Mouse (Mus musculus): ENCODE data around the gene Sh2b1. TPM values are rescaled to one million over a fixed set of nuclear protein-coding genes. Genes with fewer than 3 reads are reported as not detected.

Gene Sh2b1
- 38.1 and 44.6 TPM in 2 replicates for polyA plus RNA-seq (2014; fragmentation: Nextera tagmentation; extraction: Ambion mirVana)

GRCm38 (mm10) chr7:126474993-126475581, at the start of gene Sh2b1:
Gene Sh2b1 (minus strand): TSS chr7:126475424.
- peak within 1 kb of the TSS; percentile 92 for H3K4me3 ChIP-seq (ENCODE audit: low read depth, low read length)
- WGBS, result under 1% methylated on average over 53 of the region's 53 CpGs
- peaks cover 5% of the 10 kb centered on the region; the same call in 1 of the 2 replicates for H3K36me3 ChIP-seq (ENCODE audit: control insufficient read depth, insufficient read depth, low read length)
- H3K9me3 ChIP-seq (ENCODE audit: control insufficient read depth, low read length), result no peaks in the 10 kb centered on the region
- peaks cover 13% of the 10 kb centered on the region for H3K4me1 ChIP-seq (ENCODE audit: control insufficient read depth, insufficient read depth, low read length)
- DNase-seq (ENCODE audit: low spot score, missing footprints) (peak; percentile 99), ATAC-seq (ENCODE audit: low FRiP score) (peak; percentile 93)
- peak within 1 kb of the TSS; percentile 90 for H3K27ac ChIP-seq (ENCODE audit: low read depth, low read length)
- H3K4me2 ChIP-seq, result peak within 1 kb of the TSS; percentile 90
- no peaks in the 10 kb centered on the region for H3K27me3 ChIP-seq (ENCODE audit: control insufficient read depth, insufficient read depth, low read length)
- peak within 1 kb of the TSS; percentile 96 for H3K9ac ChIP-seq (ENCODE audit: low read length)

- no peaks in the 10 kb centered on the region for H3K27me3 ChIP-seq (ENCODE audit: control insufficient read depth, insufficient read depth, low read length)
- DNase-seq (ENCODE audit: low spot score, missing footprints), result no peak
- H3K4me1 ChIP-seq (ENCODE audit: control insufficient read depth, insufficient read depth, low read length), result no peaks in the 10 kb centered on the region
- H3K36me3 ChIP-seq (ENCODE audit: control insufficient read depth, insufficient read depth, low read length), result no peaks in the 10 kb centered on the region
- ATAC-seq (ENCODE audit: low FRiP score), result no peak
- H3K4me2 ChIP-seq, result no peak overlapping the region
- H3K27ac ChIP-seq (ENCODE audit: low read depth, low read length), result no peak overlapping the region
- no peak overlapping the region for H3K9ac ChIP-seq (ENCODE audit: low read length)
- H3K4me3 ChIP-seq (ENCODE audit: low read depth, low read length), result no peak overlapping the region
- no peaks in the 10 kb centered on the region for H3K9me3 ChIP-seq (ENCODE audit: control insufficient read depth, low read length)
- WGBS, result 88% methylated on average over 3 of the region's 3 CpGs
Observed at GRCm38 (mm10) chr7:126523316-126523715, 48.1 kb upstream of the Sh2b1 start.

- WGBS, result 78% methylated on average over 2 of the region's 2 CpGs
- Histone ChIP-seq H3K27ac (ENCODE audit: low read depth, low read length) (no peak overlapping the region), H3K9me3 (ENCODE audit: control insufficient read depth, low read length) (no peaks in the 10 kb centered on the region), H3K4me3 (ENCODE audit: low read depth, low read length) (no peak overlapping the region), H3K4me1 (ENCODE audit: control insufficient read depth, insufficient read depth, low read length) (no peaks in the 10 kb centered on the region), H3K9ac (ENCODE audit: low read length) (no peak overlapping the region), H3K27me3 (ENCODE audit: control insufficient read depth, insufficient read depth, low read length) (no peaks in the 10 kb centered on the region), H3K4me2 (no peak overlapping the region), H3K36me3 (ENCODE audit: control insufficient read depth, insufficient read depth, low read length) (no peaks in the 10 kb centered on the region)
- no peak for ATAC-seq (ENCODE audit: low FRiP score)
- DNase-seq (ENCODE audit: low spot score, missing footprints), result peak; percentile 6
Observed at GRCm38 (mm10) chr7:126519513-126519912, 44.3 kb upstream of the Sh2b1 start.

GRCm38 (mm10) chr7:126518261-126518941, 43.2 kb upstream of the Sh2b1 start:
- no peak overlapping the region for H3K4me2 ChIP-seq
- H3K4me3 ChIP-seq (ENCODE audit: low read depth, low read length), result no peak overlapping the region
- no peaks in the 10 kb centered on the region for H3K9me3 ChIP-seq (ENCODE audit: control insufficient read depth, low read length)
- whole genome bisulfite sequencing, result 74% methylated on average over 5 of the region's 5 CpGs
- DNase-seq (ENCODE audit: low spot score, missing footprints), result peak; percentile 53
- H3K9ac ChIP-seq (ENCODE audit: low read length), result no peak overlapping the region
- H3K27ac ChIP-seq (ENCODE audit: low read depth, low read length), result no peak overlapping the region
- H3K36me3 ChIP-seq (ENCODE audit: control insufficient read depth, insufficient read depth, low read length), result no peaks in the 10 kb centered on the region
- no peaks in the 10 kb centered on the region for H3K27me3 ChIP-seq (ENCODE audit: control insufficient read depth, insufficient read depth, low read length)
- no peaks in the 10 kb centered on the region for H3K4me1 ChIP-seq (ENCODE audit: control insufficient read depth, insufficient read depth, low read length)
- ATAC-seq (ENCODE audit: low FRiP score), result no peak

- Histone ChIP-seq H3K4me1 (ENCODE audit: control insufficient read depth, insufficient read depth, low read length) (no peaks in the 10 kb centered on the region; the same call in 1 of the 2 replicates), H3K9ac (ENCODE audit: low read length) (no peak overlapping the region), H3K27me3 (ENCODE audit: control insufficient read depth, insufficient read depth, low read length) (no peaks in the 10 kb centered on the region), H3K4me3 (ENCODE audit: low read depth, low read length) (no peak overlapping the region), H3K36me3 (ENCODE audit: control insufficient read depth, insufficient read depth, low read length) (no peaks in the 10 kb centered on the region), H3K9me3 (ENCODE audit: control insufficient read depth, low read length) (no peaks in the 10 kb centered on the region), H3K4me2 (no peak overlapping the region), H3K27ac (ENCODE audit: low read depth, low read length) (no peak overlapping the region)
- WGBS, result 82% methylated on average over 3 of the region's 3 CpGs
- DNase-seq (ENCODE audit: low spot score, missing footprints) (peak; percentile 8), ATAC-seq (ENCODE audit: low FRiP score) (no peak)
Observed at GRCm38 (mm10) chr7:126511287-126511686, 36.1 kb upstream of the Sh2b1 start.

- 86% methylated on average over 8 of the region's 8 CpGs for WGBS
Observed at GRCm38 (mm10) chr7:126507126-126507778, 32.0 kb upstream of the Sh2b1 start.

GRCm38 (mm10) chr7:126504913-126505312, 29.7 kb upstream of the Sh2b1 start:
- H3K9me3 ChIP-seq (ENCODE audit: control insufficient read depth, low read length), result no peaks in the 10 kb centered on the region
- peaks cover 11% of the 10 kb centered on the region for H3K36me3 ChIP-seq (ENCODE audit: control insufficient read depth, insufficient read depth, low read length)
- 94% methylated on average over 2 of the region's 2 CpGs for WGBS
- H3K4me2 ChIP-seq, result no peak overlapping the region
- H3K4me3 ChIP-seq (ENCODE audit: low read depth, low read length), result no peak overlapping the region
- no peaks in the 10 kb centered on the region for H3K27me3 ChIP-seq (ENCODE audit: control insufficient read depth, insufficient read depth, low read length)
- H3K9ac ChIP-seq (ENCODE audit: low read length), result no peak overlapping the region
- H3K27ac ChIP-seq (ENCODE audit: low read depth, low read length), result no peak overlapping the region
- peaks cover 7% of the 10 kb centered on the region; the same call in 1 of the 2 replicates for H3K4me1 ChIP-seq (ENCODE audit: control insufficient read depth, insufficient read depth, low read length)
- DNase-seq (ENCODE audit: low spot score, missing footprints) (peak; percentile 73), ATAC-seq (ENCODE audit: low FRiP score) (no peak)

More at GRCm38 (mm10) chr7:126507126-126507778, 32.0 kb upstream of the Sh2b1 start:
- Histone ChIP-seq H3K4me3 (ENCODE audit: low read depth, low read length) (no peak overlapping the region), H3K4me2 (no peak overlapping the region), H3K9me3 (ENCODE audit: control insufficient read depth, low read length) (no peaks in the 10 kb centered on the region), H3K36me3 (ENCODE audit: control insufficient read depth, insufficient read depth, low read length) (no peaks in the 10 kb centered on the region), H3K9ac (ENCODE audit: low read length) (no peak overlapping the region), H3K27ac (ENCODE audit: low read depth, low read length) (no peak overlapping the region), H3K27me3 (ENCODE audit: control insufficient read depth, insufficient read depth, low read length) (no peaks in the 10 kb centered on the region), H3K4me1 (ENCODE audit: control insufficient read depth, insufficient read depth, low read length) (peaks cover 3% of the 10 kb centered on the region; the same call in 1 of the 2 replicates)
- no peak for DNase-seq (ENCODE audit: low spot score, missing footprints)
- ATAC-seq (ENCODE audit: low FRiP score), result no peak

- Histone ChIP-seq H3K9ac (ENCODE audit: low read length) (peak within 1 kb of the TSS; percentile 100), H3K36me3 (ENCODE audit: control insufficient read depth, insufficient read depth, low read length) (peaks cover 25% of the 10 kb centered on the region), H3K27me3 (ENCODE audit: control insufficient read depth, insufficient read depth, low read length) (no peaks in the 10 kb centered on the region), H3K4me2 (peak within 1 kb of the TSS; percentile 73), H3K4me3 (ENCODE audit: low read depth, low read length) (peak within 1 kb of the TSS; percentile 100), H3K27ac (ENCODE audit: low read depth, low read length) (peak within 1 kb of the TSS; percentile 98), H3K4me1 (ENCODE audit: control insufficient read depth, insufficient read depth, low read length) (peaks cover 7% of the 10 kb centered on the region; the same call in 1 of the 2 replicates), H3K9me3 (ENCODE audit: control insufficient read depth, low read length) (no peaks in the 10 kb centered on the region)
- under 1% methylated on average over 55 of the region's 72 CpGs for WGBS
- ATAC-seq (ENCODE audit: low FRiP score) (peak; percentile 88), DNase-seq (ENCODE audit: low spot score, missing footprints) (peak; percentile 100)
Observed at GRCm38 (mm10) chr7:126503273-126503878, 28.2 kb upstream of the Sh2b1 start, which contains the start of gene Atxn2l. Gene Atxn2l (minus strand): TSS chr7:126503437.

All from midbrain, embryonic 11.5 days (tissue).